Mouse (Mus musculus): ENCODE data around the gene Foxe1. TPM values are rescaled to one million over a fixed set of nuclear protein-coding genes. Genes with fewer than 3 reads are reported as not detected.

Gene Foxe1
- polyA plus RNA-seq, 1 experiment from 2014 or later = 2.1 TPM

- Histone ChIP-seq H3K27ac (replicated peaks) (no peak overlapping the region), H3K27me3 (peaks cover 9% of the 10 kb centered on the region; the same call in 1 of the 2 replicates), H3K4me2 (replicated peaks) (no peak overlapping the region), H3K9me3 (replicated peaks) (no peaks in the 10 kb centered on the region), H3K9ac (no peak overlapping the region), H3K4me3 (replicated peaks) (no peak overlapping the region), H3K4me1 (peaks cover 11% of the 10 kb centered on the region), H3K36me3 (no peaks in the 10 kb centered on the region)
- WGBS = 50% methylated on average over 6 of the region's 6 CpGs
- no peak for ATAC-seq (ENCODE audit: insufficient number of reproducible peaks, low FRiP score, low TSS enrichment, low read depth)
Measured at GRCm38 (mm10) chr4:46370406-46370805, 27.0 kb downstream of the Foxe1 start.

- no peak overlapping the region for H3K27ac ChIP-seq (replicated peaks)
- H3K9ac ChIP-seq = no peak overlapping the region
- peak overlapping the region; percentile 44 for H3K4me2 ChIP-seq (replicated peaks)
- H3K4me3 ChIP-seq (replicated peaks) = peak overlapping the region; percentile 18; the same call in 1 of the 2 replicates
- H3K4me1 ChIP-seq = peaks cover 11% of the 10 kb centered on the region
- 1% methylated on average over 19 of the region's 19 CpGs for WGBS
- ATAC-seq (ENCODE audit: insufficient number of reproducible peaks, low FRiP score, low TSS enrichment, low read depth) = peak; percentile 72; the same call in 1 of the 2 replicates
- no peaks in the 10 kb centered on the region for H3K9me3 ChIP-seq (replicated peaks)
- H3K36me3 ChIP-seq = no peaks in the 10 kb centered on the region
- peaks cover 9% of the 10 kb centered on the region; the same call in 1 of the 2 replicates for H3K27me3 ChIP-seq
Measured at GRCm38 (mm10) chr4:46371030-46371429, 27.6 kb downstream of the Foxe1 start.

GRCm38 (mm10) chr4:46374455-46374854 lies 31.0 kb downstream of the Foxe1 start:
- H3K9ac ChIP-seq = no peak overlapping the region
- peak overlapping the region; percentile 69 for H3K4me2 ChIP-seq (replicated peaks)
- no peak overlapping the region for H3K27ac ChIP-seq (replicated peaks)
- WGBS = 52% methylated on average over 6 of the region's 6 CpGs
- peak overlapping the region; percentile 43 for H3K4me3 ChIP-seq (replicated peaks)
- peaks cover 11% of the 10 kb centered on the region for H3K4me1 ChIP-seq
- no peaks in the 10 kb centered on the region for H3K9me3 ChIP-seq (replicated peaks)
- peaks cover 20% of the 10 kb centered on the region for H3K36me3 ChIP-seq
- 0 out of 2 replicates have a peak, but pooled peaks cover 3% of the 10 kb centered on the region for H3K27me3 ChIP-seq
- no peak for ATAC-seq (ENCODE audit: insufficient number of reproducible peaks, low FRiP score, low TSS enrichment, low read depth)

GRCm38 (mm10) chr4:46374869-46375368 lies 31.5 kb downstream of the Foxe1 start:
- Histone ChIP-seq H3K9ac (no peak overlapping the region), H3K36me3 (peaks cover 24% of the 10 kb centered on the region), H3K4me2 (replicated peaks) (peak overlapping the region; percentile 69), H3K27ac (replicated peaks) (no peak overlapping the region), H3K27me3 (0 out of 2 replicates have a peak, but pooled peaks cover under 1% of the 10 kb centered on the region), H3K9me3 (replicated peaks) (no peaks in the 10 kb centered on the region), H3K4me3 (replicated peaks) (peak overlapping the region; percentile 43), H3K4me1 (peaks cover 11% of the 10 kb centered on the region)
- ATAC-seq (ENCODE audit: insufficient number of reproducible peaks, low FRiP score, low TSS enrichment, low read depth) = peak; percentile 51
- WGBS = 19% methylated on average over 22 of the region's 22 CpGs

- Histone ChIP-seq H3K4me2 (replicated peaks) (peak overlapping the region; percentile 63), H3K9ac (0 out of 2 replicates have a peak overlapping the region, but pooled peaks have one; percentile 6), H3K27me3 (no peaks in the 10 kb centered on the region), H3K36me3 (peaks cover 18% of the 10 kb centered on the region; the same call in 1 of the 2 replicates), H3K4me1 (no peaks in the 10 kb centered on the region), H3K9me3 (replicated peaks) (no peaks in the 10 kb centered on the region), H3K27ac (replicated peaks) (peak overlapping the region; percentile 95), H3K4me3 (replicated peaks) (peak overlapping the region; percentile 74)
- 17% methylated on average over 5 of the region's 5 CpGs for WGBS
- no peak for ATAC-seq (ENCODE audit: insufficient number of reproducible peaks, low FRiP score, low TSS enrichment, low read depth)
Measured at GRCm38 (mm10) chr4:46388556-46388955, 45.1 kb downstream of the Foxe1 start.

- peak; percentile 94 for ATAC-seq (ENCODE audit: insufficient number of reproducible peaks, low FRiP score, low TSS enrichment, low read depth)
- no peaks in the 10 kb centered on the region for H3K9me3 ChIP-seq (replicated peaks)
- peaks cover 14% of the 10 kb centered on the region; the same call in 1 of the 2 replicates for H3K36me3 ChIP-seq
- H3K27me3 ChIP-seq = no peaks in the 10 kb centered on the region
- H3K27ac ChIP-seq (replicated peaks) = peak within 1 kb of the TSS; percentile 95
- H3K9ac ChIP-seq = peak within 1 kb of the TSS; percentile 66
- WGBS = under 1% methylated on average over 56 of the region's 56 CpGs
- H3K4me2 ChIP-seq (replicated peaks) = peak within 1 kb of the TSS; percentile 63
- peak within 1 kb of the TSS; percentile 74 for H3K4me3 ChIP-seq (replicated peaks)
- H3K4me1 ChIP-seq = no peaks in the 10 kb centered on the region
Measured at GRCm38 (mm10) chr4:46389013-46389611, 45.7 kb downstream of the Foxe1 start, which contains the start of gene Trmo. Gene Trmo, minus strand, starts transcription at chr4:46389437.

- no peak for ATAC-seq (ENCODE audit: insufficient number of reproducible peaks, low FRiP score, low TSS enrichment, low read depth)
- peak overlapping the region; percentile 95 for H3K27ac ChIP-seq (replicated peaks)
- H3K27me3 ChIP-seq = no peaks in the 10 kb centered on the region
- WGBS = 1% methylated on average over 24 of the region's 24 CpGs
- no peaks in the 10 kb centered on the region for H3K9me3 ChIP-seq (replicated peaks)
- peak overlapping the region; percentile 66 for H3K9ac ChIP-seq
- peak overlapping the region; percentile 74 for H3K4me3 ChIP-seq (replicated peaks)
- 0 out of 2 replicates have a peak, but pooled peaks cover 7% of the 10 kb centered on the region for H3K36me3 ChIP-seq
- H3K4me1 ChIP-seq = no peaks in the 10 kb centered on the region
- H3K4me2 ChIP-seq (replicated peaks) = peak overlapping the region; percentile 63
Measured at GRCm38 (mm10) chr4:46389612-46390341, 46.4 kb downstream of the Foxe1 start.

- no peak; the same call in 1 of the 2 replicates for ATAC-seq (ENCODE audit: insufficient number of reproducible peaks, low FRiP score, low TSS enrichment, low read depth)
- Histone ChIP-seq H3K9ac (no peak overlapping the region), H3K4me2 (replicated peaks) (peak overlapping the region; percentile 63), H3K27ac (replicated peaks) (peak overlapping the region; percentile 95), H3K36me3 (0 out of 2 replicates have a peak, but pooled peaks cover under 1% of the 10 kb centered on the region), H3K27me3 (no peaks in the 10 kb centered on the region), H3K4me3 (replicated peaks) (peak overlapping the region; percentile 74), H3K9me3 (replicated peaks) (no peaks in the 10 kb centered on the region), H3K4me1 (no peaks in the 10 kb centered on the region)
- WGBS = 20% methylated on average over 9 of the region's 9 CpGs
Measured at GRCm38 (mm10) chr4:46390390-46390970, 47.1 kb downstream of the Foxe1 start.

- WGBS = 76% methylated on average over 2 of the region's 2 CpGs
- no peak overlapping the region for H3K9ac ChIP-seq
- no peaks in the 10 kb centered on the region for H3K4me1 ChIP-seq
- H3K9me3 ChIP-seq (replicated peaks) = no peaks in the 10 kb centered on the region
- ATAC-seq (ENCODE audit: insufficient number of reproducible peaks, low FRiP score, low TSS enrichment, low read depth) = no peak
- no peaks in the 10 kb centered on the region for H3K27me3 ChIP-seq
- H3K27ac ChIP-seq (replicated peaks) = no peak overlapping the region
- no peak overlapping the region for H3K4me3 ChIP-seq (replicated peaks)
- no peak overlapping the region for H3K4me2 ChIP-seq (replicated peaks)
- no peaks in the 10 kb centered on the region for H3K36me3 ChIP-seq
Measured at GRCm38 (mm10) chr4:46394388-46394787, 51.0 kb downstream of the Foxe1 start.

GRCm38 (mm10) chr4:46395736-46396135 lies 52.3 kb downstream of the Foxe1 start:
- no peak overlapping the region for H3K4me2 ChIP-seq (replicated peaks)
- no peaks in the 10 kb centered on the region for H3K4me1 ChIP-seq
- no peak overlapping the region for H3K4me3 ChIP-seq (replicated peaks)
- no peak for ATAC-seq (ENCODE audit: insufficient number of reproducible peaks, low FRiP score, low TSS enrichment, low read depth)
- no peaks in the 10 kb centered on the region for H3K27me3 ChIP-seq
- H3K9me3 ChIP-seq (replicated peaks) = no peaks in the 10 kb centered on the region
- no peak overlapping the region for H3K9ac ChIP-seq
- H3K36me3 ChIP-seq = no peaks in the 10 kb centered on the region
- 30% methylated on average over 5 of the region's 5 CpGs for WGBS
- peak overlapping the region; percentile 23; the same call in 1 of the 2 replicates for H3K27ac ChIP-seq (replicated peaks)
